Comparison of ENCODE assay signal across 25 mouse cellular contexts in genomic region chr11:57779824-57780223, GRCm38 (mm10). TPM values are rescaled to one million over a fixed set of nuclear protein-coding genes. Genes with fewer than 3 reads are reported as not detected.
A peak's percentile ranks its signal among the peaks of the same experiment; 100 is the strongest.
DNase-seq lines count a peak whose midpoint lies in the region; ATAC-seq and TF ChIP-seq lines count a peak whose summit lies in the region.
"Had no signal": no experiment of that assay in that cellular context is flagged by ENCODE, and none has a peak within 500 bp of the region (broad histone marks: within the 10 kb centered on the region; RNA-seq: fewer than 3 reads in every experiment).

No protein-coding gene starts in this region.

- no peak for ATAC-seq in neural tube, embryonic 12.5 days (ENCODE audit: low FRiP score, low read depth)
- no peak for ATAC-seq in neural tube, embryonic 15.5 days (ENCODE audit: low FRiP score)
- ATAC-seq in intestine, postnatal 0 days: peak; percentile 53
- no peak for ATAC-seq in limb, embryonic 13.5 days (ENCODE audit: low FRiP score, low read depth)
- ATAC-seq in monocyte, adult 5-6 weeks (replicated peaks; ENCODE audit: insufficient number of reproducible peaks, low FRiP score, low TSS enrichment, poor library complexity, severe bottlenecking): no peak
- ATAC-seq: activated CD4-positive, CD25-positive, alpha-beta regulatory T cell, adult 4 months; CD4-positive, CD25-positive, alpha-beta regulatory T cell, adult 4 months; forebrain, embryonic 14.5 days; Patski had no signal

- DNase-seq in frontal cortex, postnatal 14 days (ENCODE audit: low spot score in 2 of 2): no peak
- DNase-seq in layer of hippocampus, postnatal 25 days (ENCODE audit: extremely low spot score in 1 of 2, low spot score in 1 of 2): no peak
- DNase-seq: adrenal gland, postnatal 14 days; B cell, adult 2 months; cerebellum, adult 2 months; cerebellum, postnatal 10 days; gastrocnemius, postnatal 14 days; heart, adult 2 months; heart, postnatal 14 days had no signal

- 33% methylated on average over 14 of the region's 14 CpGs for WGBS in neural tube, embryonic 12.5 days
- WGBS in neural tube, embryonic 15.5 days: 39% methylated on average over 14 of the region's 14 CpGs
- 35% methylated on average over 14 of the region's 14 CpGs for WGBS in intestine, postnatal 0 days
- 13% methylated on average over 14 of the region's 14 CpGs for WGBS in limb, embryonic 13.5 days

- 0 out of 2 replicates have a peak overlapping the region, but pooled peaks have one; percentile 20 for H3K27ac ChIP-seq in neural tube, embryonic 12.5 days
- H3K27ac ChIP-seq in neural tube, embryonic 15.5 days (replicated peaks): no peak overlapping the region
- no peak overlapping the region for H3K27ac ChIP-seq in intestine, postnatal 0 days (ENCODE audit: low read depth, low read length)
- H3K27ac ChIP-seq in limb, embryonic 13.5 days: no peak overlapping the region
- H3K27ac ChIP-seq: embryonic facial prominence, embryonic 10.5 days; heart, adult 2 months; heart, embryonic 15.5 days; hindbrain, embryonic 14.5 days had no signal

- H3K27me3 ChIP-seq in neural tube, embryonic 12.5 days (replicated peaks): peaks cover 7% of the 10 kb centered on the region; the same call in 1 of the 2 replicates
- 0 out of 2 replicates have a peak, but pooled peaks cover under 1% of the 10 kb centered on the region for H3K27me3 ChIP-seq in neural tube, embryonic 15.5 days (replicated peaks)
- no peaks in the 10 kb centered on the region for H3K27me3 ChIP-seq in intestine, postnatal 0 days (replicated peaks; ENCODE audit: control insufficient read depth, insufficient read depth, low read length)
- 0 out of 2 replicates have a peak, but pooled peaks cover 5% of the 10 kb centered on the region for H3K27me3 ChIP-seq in limb, embryonic 13.5 days
- H3K27me3 ChIP-seq: heart, embryonic 15.5 days; Patski had no signal

- H3K9ac ChIP-seq in neural tube, embryonic 12.5 days: no peak overlapping the region
- H3K9ac ChIP-seq in neural tube, embryonic 15.5 days (replicated peaks): no peak overlapping the region
- H3K9ac ChIP-seq in intestine, postnatal 0 days (ENCODE audit: low read depth, low read length): no peak overlapping the region
- peak overlapping the region; percentile 35; the same call in 1 of the 2 replicates for H3K9ac ChIP-seq in limb, embryonic 13.5 days
- H3K9ac ChIP-seq: heart, embryonic 15.5 days; hindbrain, embryonic 14.5 days had no signal

- H3K36me3 ChIP-seq in neural tube, embryonic 12.5 days: no peaks in the 10 kb centered on the region
- H3K36me3 ChIP-seq in neural tube, embryonic 15.5 days: no peaks in the 10 kb centered on the region
- H3K36me3 ChIP-seq in intestine, postnatal 0 days (ENCODE audit: control insufficient read depth, insufficient read depth): peaks cover 23% of the 10 kb centered on the region
- H3K36me3 ChIP-seq in limb, embryonic 13.5 days: peaks cover 27% of the 10 kb centered on the region
- H3K36me3 ChIP-seq: heart, embryonic 15.5 days had no signal

- no peaks in the 10 kb centered on the region for H3K9me3 ChIP-seq in neural tube, embryonic 12.5 days
- H3K9me3 ChIP-seq in neural tube, embryonic 15.5 days (replicated peaks): no peaks in the 10 kb centered on the region
- H3K9me3 ChIP-seq in intestine, postnatal 0 days (ENCODE audit: control insufficient read depth): no peaks in the 10 kb centered on the region
- H3K9me3 ChIP-seq in limb, embryonic 13.5 days: no peaks in the 10 kb centered on the region
- H3K9me3 ChIP-seq: embryonic facial prominence, embryonic 10.5 days; heart, embryonic 15.5 days had no signal

- TF ChIP-seq CTCF in intestine, postnatal 0 days (IDR thresholded peaks at IDR 0.05; ENCODE audit: low read depth): no peak

- H3K4me3 ChIP-seq in neural tube, embryonic 12.5 days: no peak overlapping the region
- no peak overlapping the region for H3K4me3 ChIP-seq in neural tube, embryonic 15.5 days (replicated peaks)
- no peak overlapping the region for H3K4me3 ChIP-seq in intestine, postnatal 0 days (ENCODE audit: low read depth, low read length)
- no peak overlapping the region for H3K4me3 ChIP-seq in limb, embryonic 13.5 days
- H3K4me3 ChIP-seq: embryonic facial prominence, embryonic 10.5 days; heart, adult 2 months; heart, embryonic 15.5 days had no signal

- peaks cover 20% of the 10 kb centered on the region; the same call in 1 of the 2 replicates for H3K4me1 ChIP-seq in neural tube, embryonic 12.5 days
- peaks cover 16% of the 10 kb centered on the region; the same call in 1 of the 2 replicates for H3K4me1 ChIP-seq in neural tube, embryonic 15.5 days
- no peaks in the 10 kb centered on the region for H3K4me1 ChIP-seq in intestine, postnatal 0 days (replicated peaks; ENCODE audit: control insufficient read depth, insufficient read depth, low read length)
- peaks cover 22% of the 10 kb centered on the region for H3K4me1 ChIP-seq in limb, embryonic 13.5 days
- H3K4me1 ChIP-seq: heart, embryonic 15.5 days had no signal

- H3K4me2 ChIP-seq in neural tube, embryonic 12.5 days (replicated peaks): no peak overlapping the region
- H3K4me2 ChIP-seq in neural tube, embryonic 15.5 days: no peak overlapping the region
- H3K4me2 ChIP-seq in intestine, postnatal 0 days (replicated peaks; ENCODE audit: low read depth): no peak overlapping the region
- peak overlapping the region; percentile 7; the same call in 1 of the 2 replicates for H3K4me2 ChIP-seq in limb, embryonic 13.5 days (replicated peaks)
- H3K4me2 ChIP-seq: heart, embryonic 11.5 days; heart, embryonic 15.5 days; hindbrain, embryonic 14.5 days had no signal

RNA-seq across cellular contexts. Expression of gene Sap30l, which starts 21.6 kb away (rescaled TPM):
- polyA plus RNA-seq in neural tube, embryonic 12.5 days (2016; fragmentation: Nextera tagmentation; extraction: Ambion mirVana): 18.6 and 22.2 TPM in 2 replicates
- polyA plus RNA-seq in neural tube, embryonic 15.5 days (2015; fragmentation: Nextera tagmentation; extraction: Ambion mirVana): 9.7 and 12.4 TPM in 2 replicates
- polyA plus RNA-seq in intestine, postnatal 0 days (2015; fragmentation: Nextera tagmentation; extraction: Ambion mirVana): 19.3 and 21.2 TPM in 2 replicates
- polyA plus RNA-seq in limb, embryonic 13.5 days (2015; fragmentation: Nextera tagmentation; extraction: Ambion mirVana): 11.0 and 12.2 TPM in 2 replicates
- total RNA-seq in monocyte, adult 5-6 weeks (2017): 24.3 to 39.7 TPM (median 38.7 TPM) in 3 replicates
- 10 to 100 TPM; 55.0 to 55.4 TPM for total RNA-seq in layer of hippocampus, postnatal 25 days (2021)

RNA-seq across cellular contexts. Expression of gene Hand1, which starts 52.8 kb away (rescaled TPM):
- 0.20 TPM in 2 replicates for polyA plus RNA-seq in neural tube, embryonic 12.5 days (2016; fragmentation: Nextera tagmentation; extraction: Ambion mirVana)
- 4.2 TPM in 1 of 2 replicates, not detected in the other for polyA plus RNA-seq in neural tube, embryonic 15.5 days (2015; fragmentation: Nextera tagmentation; extraction: Ambion mirVana)
- polyA plus RNA-seq in intestine, postnatal 0 days (2015; fragmentation: Nextera tagmentation; extraction: Ambion mirVana): 17.4 and 20.7 TPM in 2 replicates
- polyA plus RNA-seq in limb, embryonic 13.5 days (2015; fragmentation: Nextera tagmentation; extraction: Ambion mirVana): 2.7 and 3.1 TPM in 2 replicates
- total RNA-seq in monocyte, adult 5-6 weeks (2017): not detected in 3 replicates
- not detected for total RNA-seq in layer of hippocampus, postnatal 25 days (2021)
- total RNA-seq: gastrocnemius, adult 18-20 months; gastrocnemius, postnatal 14 days; heart, adult 2 months; heart, postnatal 14 days; hematopoietic stem cell, adult 5-6 weeks had no signal
- polyA plus RNA-seq: activated CD4-positive, CD25-positive, alpha-beta regulatory T cell, adult 4 months; CD4-positive, CD25-positive, alpha-beta regulatory T cell, adult 4 months; cerebellum, adult 2 months; forebrain, embryonic 14.5 days; gonadal fat pad, adult 2 months; heart, adult 2 months; hindbrain, embryonic 14.5 days; Patski had no signal
